Mouse (Mus musculus): ENCODE data around the gene Clcnka. TPM values are rescaled to one million over a fixed set of nuclear protein-coding genes. Genes with fewer than 3 reads are reported as not detected.
A peak's percentile ranks its signal among the peaks of the same experiment; 100 is the strongest.

The Clcnka gene
- polyA plus RNA-seq, 1 experiment: not detected

DNA sequence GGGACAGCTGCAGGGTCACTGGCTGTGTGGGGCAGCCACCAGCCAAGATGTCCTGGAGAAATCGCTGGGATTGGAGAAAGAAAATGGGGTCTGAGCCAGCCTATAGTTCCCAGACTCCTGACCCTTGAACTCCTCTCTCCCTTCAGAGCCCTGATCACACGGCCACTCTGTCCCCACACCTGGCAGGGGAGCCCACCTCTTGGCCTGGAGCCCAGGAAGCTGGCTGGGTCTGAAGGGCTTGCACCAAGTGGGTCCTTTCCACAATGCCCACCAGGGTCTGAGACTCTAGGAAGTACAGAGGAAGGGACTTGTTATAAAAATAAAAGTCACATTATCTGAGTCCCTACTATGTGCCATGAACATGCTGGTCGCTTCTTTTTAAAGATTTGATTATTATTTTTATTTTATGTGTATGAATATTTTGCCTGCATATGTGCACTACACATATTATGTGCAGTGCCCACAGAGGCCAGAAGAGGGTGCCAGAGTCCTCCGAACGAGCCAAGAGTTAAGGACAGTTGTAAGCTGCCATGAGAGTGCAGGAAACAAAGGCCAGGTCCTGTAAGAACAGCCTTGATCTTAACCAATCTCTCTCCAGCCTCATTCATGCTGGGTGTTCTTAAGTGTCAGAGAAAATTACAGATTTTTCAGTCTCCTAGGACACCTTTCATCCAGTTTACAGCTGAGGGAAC lies 11.3 kb downstream of the Clcnka start:
- WGBS: 15% methylated on average over 5 of the region's 5 CpGs
- DNase-seq (ENCODE audit: low read depth, low spot score): peak; percentile 58

DNA sequence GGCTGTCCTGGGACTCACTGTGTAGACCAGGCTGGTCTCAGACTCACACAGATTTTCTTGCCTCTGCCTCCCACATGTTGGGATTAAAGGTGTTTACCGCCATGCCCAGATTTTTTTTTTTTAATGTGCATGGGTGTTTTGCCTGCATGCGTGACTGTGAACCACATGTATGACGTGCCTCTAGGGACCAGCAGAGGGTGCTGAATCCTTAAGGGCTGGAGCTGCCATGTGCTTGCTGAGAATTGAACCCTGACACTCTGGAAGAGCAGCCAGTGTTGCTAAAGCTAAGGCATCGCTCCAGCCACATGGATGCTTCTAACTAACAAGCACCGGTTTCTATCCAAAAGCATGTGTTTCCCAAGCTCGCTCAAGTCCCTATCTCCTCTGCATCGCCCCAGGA lies 12.4 kb downstream of the Clcnka start:
- WGBS: 73% methylated on average over 7 of the region's 7 CpGs
- no peak for DNase-seq (ENCODE audit: low read depth, low spot score)

DNA sequence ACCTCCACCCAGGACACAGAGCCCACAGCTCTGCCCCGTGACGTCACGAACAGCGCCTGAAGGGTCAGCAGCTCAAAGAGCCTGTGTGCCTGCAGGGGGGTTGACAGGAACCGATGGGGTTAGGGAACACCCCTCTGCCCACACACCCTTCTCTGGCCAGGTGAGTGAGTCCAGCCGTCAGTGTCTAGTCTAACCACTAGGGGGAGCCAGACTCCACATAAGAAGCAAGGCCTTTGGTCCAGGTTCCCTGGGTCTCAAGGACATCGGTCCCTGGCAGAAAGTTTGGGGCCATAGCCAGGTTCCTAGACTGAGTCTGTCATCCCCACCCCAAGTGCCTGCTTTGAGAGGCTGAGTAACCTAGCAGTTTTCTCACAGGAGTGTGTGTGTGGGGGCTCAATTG lies 13.2 kb downstream of the Clcnka start:
- WGBS: 0% methylated on average over 7 of the region's 7 CpGs
- DNase-seq (ENCODE audit: low read depth, low spot score): peak; percentile 39

GRCm38 (mm10) chr4:141382406-141382805 lies 16.1 kb downstream of the Clcnka start:
- no peak for DNase-seq (ENCODE audit: low read depth, low spot score)
- WGBS: 7% methylated on average over 25 of the region's 25 CpGs

- 40% methylated on average over 8 of the region's 8 CpGs for WGBS
- DNase-seq (ENCODE audit: low read depth, low spot score): no peak
These were observed 18.9 kb downstream of the Clcnka start for GRCm38 (mm10) chr4:141379674-141380073.

DNA sequence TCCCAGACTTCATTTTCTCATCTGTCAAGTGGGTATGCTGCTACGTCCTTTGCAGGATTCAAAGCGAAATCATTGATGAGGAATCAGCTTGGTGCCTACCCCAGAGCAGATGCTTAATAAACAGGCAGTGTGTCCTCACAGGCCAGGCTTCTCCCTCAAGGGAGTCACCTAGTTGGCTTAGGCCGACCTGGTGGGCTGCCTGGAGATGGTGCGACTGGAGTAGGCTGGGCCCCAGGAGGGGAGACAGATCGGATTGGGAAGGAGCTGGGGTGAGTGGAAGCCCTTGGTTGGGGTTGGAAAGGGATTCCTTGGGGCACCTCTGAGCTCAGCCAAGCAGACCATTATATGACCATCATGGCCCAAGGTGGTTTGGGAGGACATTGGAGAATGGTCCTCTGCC lies 26.1 kb downstream of the Clcnka start:
- DNase-seq (ENCODE audit: low read depth, low spot score): no peak
- WGBS: 96% methylated on average over 5 of the region's 5 CpGs

DNA sequence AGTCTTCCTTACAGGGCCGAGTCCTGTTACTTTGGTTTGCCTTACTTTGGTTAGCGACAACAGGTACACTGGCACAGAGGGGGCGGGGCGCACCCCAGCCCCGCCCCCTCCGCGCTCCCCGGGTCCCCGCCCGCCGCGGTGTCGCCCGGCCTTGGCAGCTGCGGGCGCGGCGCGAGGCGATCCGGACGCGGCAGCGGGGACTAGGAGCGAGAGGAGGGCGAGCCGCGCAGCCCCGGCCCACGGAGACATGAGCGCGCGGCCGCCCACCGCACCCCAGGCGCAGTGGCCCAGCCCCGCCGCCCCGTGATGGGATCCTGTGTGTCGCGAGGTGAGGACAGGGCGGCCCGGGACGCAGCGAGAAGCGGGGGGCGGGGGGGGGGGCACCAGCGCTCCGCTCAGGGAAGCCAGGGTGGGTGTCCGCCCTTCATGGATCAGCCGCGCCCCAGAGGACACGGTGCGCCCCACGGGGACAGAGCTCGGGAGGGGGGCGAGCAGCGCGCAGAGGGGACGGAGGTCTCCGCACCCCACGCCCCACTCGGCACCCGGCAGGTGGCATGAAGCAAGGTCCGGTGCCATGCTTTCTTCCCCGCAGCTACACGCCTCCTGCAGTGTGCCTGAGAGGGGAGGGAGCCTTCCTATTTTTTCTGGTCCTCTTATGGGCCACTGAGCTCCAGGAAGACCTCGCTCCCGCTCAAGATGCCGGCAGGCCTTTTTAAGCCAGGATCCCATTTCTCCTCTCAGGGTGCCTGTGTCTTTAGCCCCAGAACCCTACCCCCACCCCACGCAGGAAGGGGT lies 30.3 kb downstream of the Clcnka start, which contains the start of gene Fam131c:
TSS of gene Fam131c (plus strand) at position 224 of the 795 bp plus-strand sequence.
- DNase-seq (ENCODE audit: low read depth, low spot score): peak; percentile 24
- WGBS: 4% methylated on average over 67 of the region's 71 CpGs

DNA sequence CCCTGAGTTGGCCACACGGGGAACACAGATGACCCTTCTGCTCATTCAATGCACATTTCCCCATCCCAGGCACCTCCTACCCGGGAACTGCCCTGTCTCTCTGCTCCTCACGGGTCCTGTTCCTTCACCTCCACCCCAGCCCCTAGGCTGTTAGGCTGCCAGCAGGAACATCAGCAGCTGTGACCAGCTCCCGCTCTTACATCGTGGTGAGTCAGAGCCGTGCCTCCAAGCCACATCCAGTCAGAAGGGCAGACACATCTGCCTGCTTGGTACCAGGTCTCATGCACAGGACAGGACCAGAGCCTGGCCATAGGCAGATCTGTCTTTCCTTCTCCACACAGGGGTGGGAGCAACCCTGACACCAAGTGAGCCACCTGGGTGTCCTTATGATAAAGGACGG lies 32.6 kb downstream of the Clcnka start:
- DNase-seq (ENCODE audit: low read depth, low spot score): no peak
- WGBS: 73% methylated on average over 7 of the region's 7 CpGs

- no peak for DNase-seq (ENCODE audit: low read depth, low spot score)
- WGBS: 68% methylated on average over 8 of the region's 8 CpGs
These were observed 33.4 kb downstream of the Clcnka start for GRCm38 (mm10) chr4:141365126-141365525.

GRCm38 (mm10) chr4:141362937-141363548 lies 35.5 kb downstream of the Clcnka start:
- peak; percentile 60 for DNase-seq (ENCODE audit: low read depth, low spot score)
- 27% methylated on average over 11 of the region's 11 CpGs for WGBS

DNA sequence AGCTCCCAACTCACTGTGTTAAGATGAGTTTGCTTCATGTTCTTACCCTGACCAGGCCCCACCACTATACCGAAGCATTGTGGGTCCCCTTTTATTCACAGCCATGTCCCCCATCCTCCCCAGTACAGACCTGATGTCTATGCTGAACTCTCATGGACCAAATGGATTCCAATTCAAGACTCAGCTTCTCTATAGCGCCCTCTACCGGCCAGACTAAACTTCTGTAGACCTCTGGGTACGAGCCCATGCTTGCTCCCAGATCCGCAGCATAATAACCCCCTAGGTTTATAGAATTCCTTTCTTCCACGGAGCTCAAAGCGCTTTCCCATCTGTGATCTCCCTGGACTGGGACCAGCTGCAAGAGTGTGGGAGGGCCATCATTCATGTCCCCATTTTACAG lies 37.7 kb downstream of the Clcnka start:
- 46% methylated on average over 7 of the region's 7 CpGs for WGBS
- DNase-seq (ENCODE audit: low read depth, low spot score): no peak

- no peak for DNase-seq (ENCODE audit: low read depth, low spot score)
- WGBS: 86% methylated on average over 6 of the region's 6 CpGs
These were observed 39.3 kb downstream of the Clcnka start for GRCm38 (mm10) chr4:141359222-141359621.

DNA sequence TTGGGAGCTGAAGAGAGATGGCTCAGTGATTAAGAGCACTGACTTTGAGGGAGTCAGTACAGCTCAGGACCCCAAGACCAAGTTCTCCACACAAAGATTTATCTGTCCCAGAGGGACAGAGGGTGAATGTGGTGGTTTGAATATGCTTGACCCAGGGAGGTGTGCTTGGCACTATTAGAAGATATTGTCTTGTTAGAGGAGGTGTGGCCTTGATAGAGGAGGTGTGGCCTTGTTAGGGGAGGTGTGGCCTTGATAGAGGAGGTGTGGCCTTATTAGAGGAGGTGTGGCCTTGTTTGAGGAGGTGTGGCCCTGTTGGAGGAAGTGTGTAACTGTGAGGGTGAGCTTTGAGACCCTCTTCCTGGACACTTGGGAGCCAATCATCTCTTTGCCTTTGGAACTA lies 40.7 kb downstream of the Clcnka start:
- no peak for DNase-seq (ENCODE audit: low read depth, low spot score)

DNA sequence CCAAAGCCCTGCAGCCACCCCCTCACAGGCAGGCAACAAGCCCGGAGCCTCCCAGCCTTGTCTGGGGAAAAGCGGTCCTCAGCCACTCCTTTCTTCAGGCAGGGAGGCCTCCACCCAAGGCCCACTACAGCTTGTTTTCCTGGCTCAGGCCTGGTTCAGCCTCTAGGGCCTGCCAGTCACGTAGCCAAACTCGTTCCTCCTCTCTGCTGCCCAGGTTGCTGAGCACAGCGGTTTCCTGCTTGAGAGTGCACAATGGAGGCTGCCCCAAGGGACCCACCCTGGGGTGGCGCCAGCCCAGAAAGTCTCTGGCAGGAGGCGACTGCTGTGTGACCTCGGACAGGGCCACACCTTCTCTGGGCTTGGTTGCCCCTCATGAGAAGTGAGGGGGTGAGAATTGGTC lies 44.7 kb downstream of the Clcnka start:
- WGBS: 25% methylated on average over 8 of the region's 8 CpGs
- DNase-seq (ENCODE audit: low read depth, low spot score): no peak

- no peak for DNase-seq (ENCODE audit: low read depth, low spot score)
- WGBS: 72% methylated on average over 5 of the region's 5 CpGs
These were observed 45.5 kb downstream of the Clcnka start for GRCm38 (mm10) chr4:141352986-141353385.

GRCm38 (mm10) chr4:141351972-141352371 lies 46.6 kb downstream of the Clcnka start:
- WGBS: 67% methylated on average over 7 of the region's 7 CpGs
- DNase-seq (ENCODE audit: low read depth, low spot score): no peak

- WGBS: 79% methylated on average over 12 of the region's 12 CpGs
- DNase-seq (ENCODE audit: low read depth, low spot score): no peak
These were observed 48.5 kb downstream of the Clcnka start for GRCm38 (mm10) chr4:141350015-141350414.

DNA sequence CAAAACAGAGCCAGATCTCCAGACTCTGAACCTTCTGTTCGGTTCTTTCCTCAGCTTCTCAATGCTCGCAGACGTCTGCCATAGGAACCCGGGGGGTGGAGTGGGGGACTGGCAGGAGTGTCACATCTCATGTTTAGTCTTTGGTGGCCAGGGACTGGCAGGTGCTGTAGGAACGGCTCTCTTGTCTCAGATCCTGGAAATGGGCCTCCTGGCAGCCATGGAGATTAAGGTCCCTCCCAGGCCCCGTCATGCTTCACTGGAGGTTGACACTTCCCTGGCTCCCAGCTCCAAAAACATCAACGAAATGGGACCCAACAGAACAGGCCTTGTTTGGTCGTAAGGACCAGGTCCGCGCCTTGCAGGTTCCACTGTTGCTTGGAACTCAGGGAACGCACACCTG lies 49.9 kb downstream of the Clcnka start:
- 81% methylated on average over 11 of the region's 11 CpGs for WGBS
- DNase-seq (ENCODE audit: low read depth, low spot score): no peak

DNA sequence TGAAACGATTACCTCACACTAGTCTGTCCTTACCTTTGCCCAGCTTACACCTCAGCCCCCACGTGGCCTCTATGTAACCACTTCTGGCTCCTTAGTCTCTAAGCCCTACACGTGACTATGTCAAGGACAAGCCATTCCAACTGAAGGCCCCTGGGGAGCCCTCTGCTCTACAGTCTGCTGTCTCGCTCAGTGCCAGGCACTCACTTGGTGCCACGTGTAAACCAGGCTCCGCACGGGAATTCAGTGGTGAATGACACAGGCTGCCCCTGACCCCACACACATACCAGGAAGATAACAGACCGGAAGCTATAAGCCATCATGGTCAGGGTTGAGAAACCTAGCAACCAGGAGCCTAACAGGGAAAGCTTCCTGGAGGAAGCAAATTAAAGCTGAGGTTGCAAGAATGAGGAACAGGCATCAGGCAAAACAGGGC lies 51.1 kb downstream of the Clcnka start:
- WGBS: 34% methylated on average over 8 of the region's 8 CpGs
- DNase-seq (ENCODE audit: low read depth, low spot score): no peak

DNA sequence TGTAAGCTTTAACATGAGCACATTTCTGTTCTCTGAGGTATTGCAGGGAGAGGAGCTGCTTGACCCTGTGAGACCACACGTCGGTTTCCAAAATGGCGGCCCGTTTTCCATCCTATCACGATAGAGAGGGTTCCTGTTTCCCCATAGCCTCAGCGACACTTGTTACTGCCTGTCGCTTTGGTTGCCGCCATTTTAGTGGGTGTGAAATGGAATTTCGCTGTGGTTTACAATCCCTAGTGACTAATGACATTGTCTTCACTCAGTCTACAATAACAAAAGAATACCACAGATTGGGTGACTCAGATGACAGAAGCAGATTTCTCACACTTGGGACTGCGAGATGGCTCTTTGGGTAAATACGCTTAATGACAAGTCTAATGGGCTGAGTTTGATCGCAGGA lies 53.3 kb downstream of the Clcnka start:
- WGBS: 92% methylated on average over 12 of the region's 12 CpGs

GRCm38 (mm10) chr4:141343515-141343914 lies 55.0 kb downstream of the Clcnka start:
- 71% methylated on average over 7 of the region's 7 CpGs for WGBS
- DNase-seq (ENCODE audit: low read depth, low spot score): no peak

More for the DNA sequence above, 53.3 kb downstream of the Clcnka start:
- no peak for DNase-seq (ENCODE audit: low read depth, low spot score)

Measured in large intestine, adult 2 months (tissue).